Comparison of ENCODE assay signal across 17 mouse cellular contexts in genomic region chr10:60113965-60114690, GRCm38 (mm10). TPM values are rescaled to one million over a fixed set of nuclear protein-coding genes. Genes with fewer than 3 reads are reported as not detected.
DNase-seq lines count a peak whose midpoint lies in the region; ATAC-seq and TF ChIP-seq lines count a peak whose summit lies in the region.
"Had no signal": no experiment of that assay in that cellular context is flagged by ENCODE, and none has a peak within 500 bp of the region (broad histone marks: within the 10 kb centered on the region; RNA-seq: fewer than 3 reads in every experiment).

No protein-coding gene starts in this region.

- no peak overlapping the region for H3ac ChIP-seq in myocyte (ENCODE audit: control insufficient read depth, insufficient read length)

- no peak overlapping the region for H3K27ac ChIP-seq in limb, embryonic 11.5 days (replicated peaks; ENCODE audit: low read depth, low read length)
- H3K27ac ChIP-seq: lung, embryonic 15.5 days had no signal

- DNase-seq in cerebellum, adult 11-12 months, result peak; percentile 39
- no peak for DNase-seq in cerebellum, postnatal 36 days
- peak; percentile 51 to 60 for DNase-seq in lung, adult 18-20 months
- DNase-seq in lung, postnatal 10 days, result no peak
- DNase-seq in limb, embryonic 11.5 days (ENCODE audit: low spot score), result no peak
- DNase-seq in retina, postnatal 1 day, result no peak
- DNase-seq: adrenal gland, adult 2 months; kidney, postnatal 14 days; spleen, adult 18-20 months had no signal

- peaks cover 5% of the 10 kb centered on the region; the same call in 1 of the 2 replicates for H3K27me3 ChIP-seq in limb, embryonic 11.5 days (ENCODE audit: control insufficient read depth, insufficient read depth, low read length)
- no peaks in the 10 kb centered on the region for H3K27me3 ChIP-seq in myocyte (ENCODE audit: control insufficient read depth, insufficient read depth, insufficient read length)
- H3K27me3 ChIP-seq: forebrain, embryonic 15.5 days; hindbrain, embryonic 15.5 days had no signal

- peak; percentile 41; the same call in 1 of the 2 replicates for ATAC-seq in limb, embryonic 11.5 days (ENCODE audit: insufficient number of reproducible peaks, low FRiP score, low TSS enrichment, low read depth)
- no peak for ATAC-seq in megakaryocyte progenitor cell, adult 5-6 weeks (replicated peaks; ENCODE audit: poor library complexity)
- ATAC-seq: forebrain, embryonic 15.5 days; intestine, postnatal 0 days had no signal

- H3K4me1 ChIP-seq in limb, embryonic 11.5 days (ENCODE audit: control insufficient read depth, insufficient read depth, low read length), result peaks cover 25% of the 10 kb centered on the region

- no peak overlapping the region for H3K4me2 ChIP-seq in limb, embryonic 11.5 days (ENCODE audit: low read depth, severe bottlenecking)
- H3K4me2 ChIP-seq in myocyte (ENCODE audit: low read depth), result peak overlapping the region; percentile 40
- H3K4me2 ChIP-seq: forebrain, embryonic 15.5 days; heart, embryonic 12.5 days; hindbrain, embryonic 15.5 days; lung, embryonic 15.5 days had no signal

- H3K79me2 ChIP-seq in myocyte (ENCODE audit: control insufficient read depth, insufficient read depth), result no peaks in the 10 kb centered on the region

- H3K9me3 ChIP-seq in limb, embryonic 11.5 days (ENCODE audit: control insufficient read depth, low read length), result no peaks in the 10 kb centered on the region
- H3K9me3 ChIP-seq: forebrain, embryonic 15.5 days; heart, embryonic 12.5 days; hindbrain, embryonic 15.5 days; lung, embryonic 15.5 days had no signal

- H3K4me3 ChIP-seq in limb, embryonic 11.5 days (ENCODE audit: low read depth, low read length), result no peak overlapping the region
- H3K4me3 ChIP-seq in myocyte, result no peak overlapping the region
- H3K4me3 ChIP-seq: erythroblast, embryonic 14.5 days; forebrain, embryonic 15.5 days; heart, embryonic 12.5 days; hindbrain, embryonic 15.5 days; lung, embryonic 15.5 days had no signal

- WGBS in limb, embryonic 11.5 days, result 84% methylated on average over 9 of the region's 9 CpGs

- H3K9ac ChIP-seq in limb, embryonic 11.5 days (ENCODE audit: low read length), result no peak overlapping the region
- H3K9ac ChIP-seq: forebrain, embryonic 15.5 days; heart, embryonic 12.5 days; hindbrain, embryonic 15.5 days; lung, embryonic 15.5 days had no signal

- no peaks in the 10 kb centered on the region for H3K36me3 ChIP-seq in limb, embryonic 11.5 days (ENCODE audit: control insufficient read depth, insufficient read depth, low read length)
- H3K36me3 ChIP-seq in myocyte (ENCODE audit: control insufficient read depth, insufficient read depth), result no peaks in the 10 kb centered on the region
- H3K36me3 ChIP-seq: forebrain, embryonic 15.5 days; heart, embryonic 12.5 days; hindbrain, embryonic 15.5 days; lung, embryonic 15.5 days had no signal

- TF ChIP-seq POLR2A in myocyte (IDR thresholded peaks at IDR 0.05; ENCODE audit: insufficient read length, low read depth), result no peak

TF ChIP-seq in myocyte, 11 proteins besides CTCF, POLR2A, EP300 and RAD21:
- TF ChIP-seq USF1 (IDR thresholded peaks at IDR 0.05; ENCODE audit: low read depth), result no peak
- no peak for TF ChIP-seq POLR2AphosphoS2 (IDR thresholded peaks at IDR 0.05; ENCODE audit: insufficient read length, low read depth)
- TF ChIP-seq CEBPB (IDR thresholded peaks at IDR 0.05; ENCODE audit: insufficient read depth, poor library complexity, severe bottlenecking), result no peak
- no peak for TF ChIP-seq SRF (IDR thresholded peaks at IDR 0.05; ENCODE audit: control insufficient read depth, insufficient read length, low read depth)
- TF ChIP-seq MAX (IDR thresholded peaks at IDR 0.05; ENCODE audit: low read depth), result no peak
- no peak for TF ChIP-seq TCF12 (IDR thresholded peaks at IDR 0.05; ENCODE audit: insufficient read depth, poor library complexity, severe bottlenecking)
TF ChIP-seq in myocyte: peak in this region for 0.

RNA-seq across cellular contexts. Expression of gene Spock2, which starts 8.1 kb away (rescaled TPM):
- polyA plus RNA-seq in limb, embryonic 11.5 days (2014; fragmentation: Nextera tagmentation; extraction: Ambion mirVana), result 1.8 and 2.0 TPM in 2 replicates
- polyA plus RNA-seq in myocyte (2012; fragmentation: generic; extraction: Trizol), result 6.8 TPM
- total RNA-seq in megakaryocyte progenitor cell, adult 5-6 weeks (2015), result 0.02 TPM in 1 of 2 replicates, not detected in the other
- total RNA-seq in megakaryocyte progenitor cell, adult 5-6 weeks (2017), result not detected in 2 replicates

Comparison
In these comparisons a context has a peak if more than half of its experiments do, and no peak if none do; other contexts are left out.
1. DNase-seq: peak in cerebellum, adult 11-12 months (single experiment) and lung, adult 18-20 months (2 of 2); none in cerebellum, postnatal 36 days (0 of 2), lung, postnatal 10 days (single experiment), limb, embryonic 11.5 days (single experiment) and retina, postnatal 1 day (single experiment).